Mouse (Mus musculus) retina, adult 2 months (tissue): Measurements from ENCODE around the gene Cd200r1.

Source experiments
- DNase-seq: peaks from one replicate; pipeline ENCODE4 v3.0.0-alpha.2; 2012; ENCODE audit warnings: low read depth, low spot score

The Cd200r1 gene

GRCm38 (mm10) chr16:44765555-44766319 lies at the start of gene Cd200r1:
Gene Cd200r1 (plus strand): TSS chr16:44765736.
- DNase-seq: no peak

DNA sequence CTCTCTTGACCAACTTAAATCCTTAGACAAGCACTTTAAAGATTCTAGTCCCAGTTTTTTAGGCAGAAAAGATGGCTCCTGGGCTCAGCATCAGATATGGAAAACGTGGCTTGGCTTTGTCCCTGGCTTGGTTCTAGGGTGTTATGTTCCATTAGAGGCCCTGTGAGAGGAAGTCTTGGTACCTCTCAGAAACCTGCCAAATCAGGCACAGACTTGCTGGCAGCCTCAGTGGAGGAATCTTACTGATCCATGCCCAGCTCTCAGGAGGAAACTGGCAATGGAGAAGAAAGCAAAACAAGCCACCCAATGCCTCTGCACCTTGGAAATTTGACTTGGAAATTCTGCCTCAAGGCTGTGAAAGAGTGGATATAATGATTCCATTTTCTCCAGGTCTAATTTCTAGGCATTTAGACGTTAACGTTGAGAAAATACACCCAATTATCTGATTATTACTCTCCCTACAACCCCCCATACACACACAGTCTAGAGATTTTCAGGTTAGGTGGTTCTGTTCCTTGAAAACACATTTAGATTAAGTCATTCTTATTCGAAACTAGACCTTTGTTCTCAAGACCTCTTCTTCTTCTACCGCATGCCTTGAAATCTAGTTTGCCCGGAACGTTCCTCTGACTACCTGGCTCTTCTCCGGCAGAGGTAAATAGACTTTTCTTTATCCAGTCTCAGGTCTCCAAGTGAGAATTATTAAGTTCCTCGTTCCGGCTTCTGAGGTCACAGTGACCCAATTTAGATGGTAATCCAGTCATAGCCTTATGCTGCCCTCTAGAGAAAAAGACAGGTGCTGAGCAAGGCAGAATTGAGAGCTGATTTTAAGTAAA lies 49.0 kb upstream of the Cd200r1 start:
- DNase-seq: peak; percentile 59

- DNase-seq: no peak
These were observed 48.3 kb upstream of the Cd200r1 start for GRCm38 (mm10) chr16:44717141-44717634.

- DNase-seq: no peak
These were observed 47.7 kb upstream of the Cd200r1 start for GRCm38 (mm10) chr16:44717838-44718237.

- DNase-seq: no peak
These were observed 46.2 kb upstream of the Cd200r1 start for GRCm38 (mm10) chr16:44719349-44719748.

DNA sequence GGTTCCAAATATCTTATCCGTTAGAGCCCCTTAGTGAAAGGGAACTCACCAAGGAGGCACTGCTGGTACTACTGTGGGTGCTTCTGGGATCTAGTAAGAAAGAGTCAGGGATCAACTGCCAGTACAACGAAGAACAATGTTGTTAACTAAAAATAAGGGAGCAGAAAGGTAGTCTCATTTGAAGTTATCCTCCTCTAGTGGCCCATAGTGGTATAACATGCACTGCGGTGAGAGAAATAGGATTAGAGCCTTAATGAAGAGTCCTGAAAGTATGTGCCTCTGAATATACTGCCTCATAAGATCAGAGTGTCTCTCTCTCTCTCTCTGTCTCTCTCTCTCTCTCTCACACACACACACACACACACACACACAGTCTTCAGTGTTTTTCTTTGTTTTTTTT lies 45.0 kb upstream of the Cd200r1 start:
- no peak for DNase-seq

- DNase-seq: no peak
These were observed 42.9 kb upstream of the Cd200r1 start for GRCm38 (mm10) chr16:44722666-44723065.

GRCm38 (mm10) chr16:44724083-44724787 lies 41.3 kb upstream of the Cd200r1 start, which contains the start of gene Nepro:
Gene Nepro (plus strand): TSS chr16:44724301.
- peak; percentile 82 for DNase-seq

- DNase-seq: peak; percentile 11
These were observed 40.7 kb upstream of the Cd200r1 start for GRCm38 (mm10) chr16:44724847-44725246.

DNA sequence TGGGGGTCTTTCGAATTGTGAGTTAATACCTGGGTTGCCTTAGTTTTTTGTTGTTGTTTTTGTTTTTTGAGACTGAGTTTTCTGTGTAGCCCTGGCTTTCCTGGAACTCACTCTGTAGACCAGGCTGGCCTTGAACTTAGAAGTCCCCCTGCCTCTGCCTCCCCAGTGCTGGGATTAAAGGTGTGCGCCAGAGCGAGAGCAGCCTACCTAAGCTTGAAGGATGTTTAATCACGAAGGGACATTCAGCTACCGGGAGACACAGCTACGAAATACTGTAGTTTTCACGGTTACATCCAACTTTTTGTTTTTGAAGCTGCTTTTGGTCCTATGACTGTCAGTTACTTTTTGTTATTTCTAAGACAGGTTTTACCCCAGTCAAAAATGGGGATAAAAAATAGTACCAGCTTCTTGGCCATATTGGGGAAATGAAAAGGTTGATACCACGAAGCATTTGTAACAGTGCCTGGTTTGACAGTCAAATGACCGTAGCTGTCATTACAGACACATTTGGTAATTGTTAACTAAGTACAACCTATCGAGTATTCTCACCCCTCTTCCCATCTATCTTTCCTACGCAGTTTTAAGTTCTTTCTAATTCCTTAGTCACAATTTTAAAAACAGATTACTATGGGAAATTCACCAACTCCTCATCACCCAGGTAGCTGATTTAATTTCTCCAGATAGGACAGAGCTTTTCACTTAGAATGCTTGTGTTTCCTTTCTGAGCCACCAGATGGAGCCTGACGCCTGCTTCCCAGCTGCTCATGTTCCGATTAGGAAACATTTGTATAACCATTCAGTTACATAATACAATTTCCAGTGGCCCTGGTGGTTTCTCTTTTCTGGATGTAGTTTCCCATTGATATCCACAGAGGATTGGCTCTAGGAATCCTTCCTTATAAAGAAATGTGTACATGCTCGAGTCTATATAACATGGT lies 40.0 kb upstream of the Cd200r1 start:
- DNase-seq: peak; percentile 58

DNA sequence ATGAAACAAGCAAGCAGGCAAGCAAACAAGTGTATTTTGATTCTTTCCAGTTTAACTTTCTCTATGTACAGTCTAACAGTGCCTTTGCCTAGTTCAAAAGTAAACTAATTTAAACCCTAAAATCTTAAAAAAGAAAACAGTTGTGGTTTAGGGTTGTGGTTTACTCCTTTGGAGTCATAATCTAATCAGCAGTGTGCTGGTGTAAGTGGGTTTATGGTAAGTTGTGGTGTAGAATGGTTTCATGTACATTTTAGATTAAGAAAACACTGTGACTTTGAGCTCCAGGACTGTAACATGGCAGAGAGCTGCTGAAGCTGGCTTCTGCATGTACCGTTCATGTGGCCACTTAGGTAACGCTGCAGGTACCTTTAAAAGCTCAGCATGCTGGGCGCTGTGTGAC lies 38.0 kb upstream of the Cd200r1 start:
- DNase-seq: no peak

DNA sequence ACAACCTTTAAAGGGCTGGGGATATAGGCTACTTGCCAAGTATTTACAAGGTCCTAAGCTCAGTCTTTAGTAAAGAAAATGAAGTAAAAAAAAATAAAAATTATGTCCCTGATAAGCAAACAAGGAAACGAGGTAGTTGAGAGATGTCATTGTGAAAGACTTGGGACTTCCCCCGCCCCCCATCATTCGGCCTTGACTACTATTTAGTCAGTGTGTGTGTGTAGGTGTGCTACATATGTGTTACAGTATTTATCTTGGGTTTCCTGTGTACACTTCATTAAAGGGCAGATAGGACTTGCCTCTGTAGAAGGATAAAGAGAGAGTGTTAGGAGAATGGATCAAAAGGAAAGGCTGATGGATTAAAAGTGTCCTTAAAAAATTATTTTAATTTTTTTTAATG lies 31.5 kb upstream of the Cd200r1 start:
- no peak for DNase-seq

DNA sequence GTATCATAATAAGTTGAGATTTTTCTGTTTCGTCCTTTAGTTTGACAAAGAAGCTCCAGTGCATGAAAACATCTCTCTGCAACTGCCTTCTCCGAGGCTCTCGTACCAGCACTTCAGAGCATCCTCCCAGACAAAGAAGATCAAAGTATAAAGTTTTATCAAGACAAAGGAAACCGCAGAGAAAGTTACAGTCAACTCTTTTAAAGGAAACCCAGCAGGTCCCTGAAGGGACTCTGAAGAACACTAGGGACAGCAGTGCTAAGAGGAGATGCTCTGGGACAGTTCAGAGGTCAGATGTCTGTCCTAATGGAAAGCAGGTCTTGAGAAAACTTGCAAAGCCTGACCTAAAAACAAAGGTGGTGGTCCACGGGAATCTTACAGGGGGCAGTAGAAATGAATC lies 29.9 kb upstream of the Cd200r1 start:
- DNase-seq: no peak

DNA sequence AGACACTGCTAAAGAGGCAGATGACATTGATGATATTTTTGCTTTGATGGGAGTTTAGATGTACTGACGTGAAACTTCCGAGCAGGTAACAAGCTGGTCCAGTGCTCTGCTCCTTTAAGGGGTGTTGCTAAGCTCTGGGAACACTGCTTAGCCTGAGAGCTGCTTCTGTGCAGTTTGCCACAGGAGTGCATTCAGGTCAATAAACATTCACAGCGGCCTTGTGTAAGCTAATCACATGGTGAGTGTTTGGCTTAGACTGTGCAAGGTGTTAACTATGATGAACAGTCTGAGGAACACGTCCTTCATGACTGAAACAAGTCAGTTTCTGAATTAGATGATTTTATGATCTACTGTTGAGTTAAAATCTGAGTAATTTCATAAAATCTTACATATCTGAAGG lies 29.4 kb upstream of the Cd200r1 start:
- DNase-seq: no peak

DNA sequence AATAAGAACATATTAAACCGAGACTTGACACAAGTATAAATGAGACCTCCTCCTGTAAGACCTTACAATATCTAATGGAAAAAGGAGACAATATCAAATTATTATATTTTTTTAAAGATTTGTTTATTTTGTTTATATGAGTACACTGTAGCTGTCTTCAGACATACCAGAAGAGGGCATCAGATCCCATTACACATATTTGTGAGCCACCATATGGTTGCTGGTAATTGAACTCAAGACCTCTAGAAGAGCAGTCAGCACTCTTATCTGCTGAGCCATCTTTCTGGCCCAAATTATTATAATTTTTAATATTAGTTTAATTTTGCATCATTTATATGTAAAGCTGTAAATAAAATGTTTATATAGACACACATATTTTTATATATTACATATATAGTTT lies 22.8 kb upstream of the Cd200r1 start:
- no peak for DNase-seq

GRCm38 (mm10) chr16:44745471-44745865 lies 20.1 kb upstream of the Cd200r1 start:
- DNase-seq: no peak

DNA sequence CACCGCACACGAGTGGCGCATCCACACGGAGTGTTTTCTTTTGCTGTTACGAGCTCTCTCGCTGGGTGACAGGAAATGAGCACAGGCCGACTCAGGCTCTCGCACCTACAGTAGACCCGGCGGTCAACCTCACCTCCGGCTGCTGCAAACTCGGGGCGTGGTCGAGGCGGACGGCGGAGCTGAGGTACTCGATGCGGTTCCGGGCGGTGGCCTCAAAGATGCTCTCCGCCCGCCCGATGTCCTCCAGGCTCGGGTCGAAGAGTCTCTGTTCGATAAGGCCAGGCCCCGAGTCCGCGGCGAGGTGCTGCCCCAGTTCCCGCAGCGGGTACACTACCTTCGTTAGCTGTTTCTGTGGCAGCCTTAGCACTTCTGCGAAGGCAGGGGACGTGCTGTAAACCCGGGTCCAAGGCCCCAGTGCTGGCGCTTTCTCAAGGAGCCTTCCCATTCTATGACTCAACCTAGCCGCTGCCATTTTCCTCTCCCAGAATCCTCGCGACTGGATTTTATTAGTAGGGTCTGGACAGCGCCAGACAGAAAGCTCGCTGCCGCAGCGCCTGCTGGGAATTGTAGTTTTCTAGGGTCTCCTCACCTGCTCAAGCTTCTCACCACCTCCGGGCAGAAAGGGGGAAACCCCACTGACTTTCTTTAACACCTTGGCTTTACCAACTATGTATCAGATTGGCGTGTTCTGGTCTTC lies 19.5 kb upstream of the Cd200r1 start, which contains the start of gene Gtpbp8:
Gene Gtpbp8 (minus strand): TSS at position 498 of the 697 bp plus-strand sequence.
- DNase-seq: peak; percentile 81

GRCm38 (mm10) chr16:44748007-44748406 lies 17.5 kb upstream of the Cd200r1 start:
- DNase-seq: no peak

DNA sequence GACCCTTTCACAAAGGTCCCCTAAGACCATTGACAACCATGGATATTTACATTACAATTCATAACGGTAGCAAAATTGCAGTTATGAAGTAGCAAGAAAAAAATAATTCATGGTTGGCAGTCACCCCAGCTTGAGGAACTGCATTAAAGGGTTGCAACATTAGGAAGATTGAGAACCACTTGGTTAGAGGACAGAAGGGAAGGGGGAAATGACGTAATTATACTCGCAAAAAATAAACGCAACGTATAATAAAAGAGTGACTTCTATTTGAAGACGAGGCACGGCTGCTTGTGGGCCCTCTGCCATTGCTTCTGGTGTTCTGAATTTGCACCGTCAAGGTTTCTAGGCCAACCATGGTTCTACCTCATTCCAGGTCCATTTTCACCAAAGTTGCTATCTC lies 7.8 kb upstream of the Cd200r1 start:
- no peak for DNase-seq

- no peak for DNase-seq
These were observed 3.7 kb upstream of the Cd200r1 start for GRCm38 (mm10) chr16:44761811-44762210.
